Mouse (Mus musculus): Measurements from ENCODE around the gene Rnf13. TPM values are rescaled to one million over a fixed set of nuclear protein-coding genes. Genes with fewer than 3 reads are reported as not detected.
A peak's percentile ranks its signal among the peaks of the same experiment; 100 is the strongest.
"Not testable (repeated sequence)": the region's sequence is repeated elsewhere in the genome, so short reads cannot be mapped to it uniquely, and the experiment has no call there.

The Rnf13 gene
- 10 to 100 TPM; 23.3 to 28.1 TPM for total RNA-seq (2021)
- long read RNA-seq, experiment 1, transcript Rnf13-201 (10 exons, 2,678 nt): major isoform, 24 of 27 reads
- long read RNA-seq, experiment 1, partial matches to known transcripts: 0 of 27 reads
- long read RNA-seq, experiment 1, other reads (novel, unspliced or antisense): 2 of 27 reads
- long read RNA-seq, experiment 2, transcript Rnf13-201 (10 exons, 2,678 nt): major isoform, 22 of 30 reads
- long read RNA-seq, experiment 2, partial matches to known transcripts: 2 of 30 reads
- long read RNA-seq, experiment 2, other reads (novel, unspliced or antisense): 4 of 30 reads

GRCm38 (mm10) chr3:57735511-57736370, at the start of gene Rnf13:
TSS of gene Rnf13 (plus strand) at chr3:57736062.
- intact Hi-C loops (cut with DNase I; ENCODE audit: low total_unique reads): loop anchor here (5.0 kb wide), 1 partner anchor 398 kb away; no protein-coding TSS in a partner anchor

GRCm38 (mm10) chr3:57691772-57692171, 44.1 kb upstream of the Rnf13 start:
- intact Hi-C loops (cut with DNase I; ENCODE audit: low total_unique reads): no loop called here
- DNase-seq: no peak

More at GRCm38 (mm10) chr3:57735511-57736370, at the start of gene Rnf13:
- DNase-seq: peak; percentile 96

GRCm38 (mm10) chr3:57692719-57693118, 43.1 kb upstream of the Rnf13 start, which contains the start of gene Ankub1:
TSS of gene Ankub1 (minus strand) at chr3:57692799.
- no peak for DNase-seq
- intact Hi-C loops (cut with DNase I; ENCODE audit: low total_unique reads): no loop called here

- no peak for DNase-seq
- intact Hi-C loops (cut with DNase I; ENCODE audit: low total_unique reads): no loop called here
Measured at GRCm38 (mm10) chr3:57696249-57696648, 39.6 kb upstream of the Rnf13 start.

- DNase-seq: no peak
- intact Hi-C loops (cut with DNase I; ENCODE audit: low total_unique reads): no loop called here
Measured at GRCm38 (mm10) chr3:57696779-57697178, 39.1 kb upstream of the Rnf13 start.

- DNase-seq: no peak
- intact Hi-C loops (cut with DNase I; ENCODE audit: low total_unique reads): no loop called here
Measured at GRCm38 (mm10) chr3:57714151-57714550, 21.7 kb upstream of the Rnf13 start.

GRCm38 (mm10) chr3:57732206-57732915, 3.5 kb upstream of the Rnf13 start:
- intact Hi-C loops (cut with DNase I; ENCODE audit: low total_unique reads): no loop called here
- DNase-seq: no peak

GRCm38 (mm10) chr3:57736419-57737095, 695 bp downstream of the Rnf13 start:
- no peak for DNase-seq
- intact Hi-C loops (cut with DNase I; ENCODE audit: low total_unique reads): loop anchor here (5.0 kb wide), 1 partner anchor 399 kb away; no protein-coding TSS in a partner anchor

GRCm38 (mm10) chr3:57739830-57740229, 4.0 kb downstream of the Rnf13 start:
- intact Hi-C loops (cut with DNase I; ENCODE audit: low total_unique reads): loop anchor here (5.0 kb wide), 1 partner anchor 403 kb away; no protein-coding TSS in a partner anchor
- no peak for DNase-seq

GRCm38 (mm10) chr3:57748576-57749267, 12.9 kb downstream of the Rnf13 start:
- no peak for DNase-seq
- intact Hi-C loops (cut with DNase I; ENCODE audit: low total_unique reads): no loop called here

- no peak for DNase-seq
- intact Hi-C loops (cut with DNase I; ENCODE audit: low total_unique reads): no loop called here
Measured at GRCm38 (mm10) chr3:57776915-57777314, 41.1 kb downstream of the Rnf13 start.

- intact Hi-C loops (cut with DNase I; ENCODE audit: low total_unique reads): no loop called here
- no peak for DNase-seq
Measured at GRCm38 (mm10) chr3:57788472-57788871, 52.6 kb downstream of the Rnf13 start.

GRCm38 (mm10) chr3:57789005-57789962, 53.4 kb downstream of the Rnf13 start:
- DNase-seq: no peak
- intact Hi-C loops (cut with DNase I; ENCODE audit: low total_unique reads): no loop called here

- DNase-seq: no peak
- intact Hi-C loops (cut with DNase I; ENCODE audit: low total_unique reads): no loop called here
Measured at GRCm38 (mm10) chr3:57791104-57791503, 55.2 kb downstream of the Rnf13 start.

GRCm38 (mm10) chr3:57795071-57795470, 59.2 kb downstream of the Rnf13 start:
- DNase-seq; intact Hi-C loops (cut with DNase I; ENCODE audit: low total_unique reads): not testable (repeated sequence)

GRCm38 (mm10) chr3:57815447-57815846, 79.6 kb downstream of the Rnf13 start:
- no peak for DNase-seq
- intact Hi-C loops (cut with DNase I; ENCODE audit: low total_unique reads): loop anchor here (5.0 kb wide), 1 partner anchor 148 kb away; no protein-coding TSS in a partner anchor

GRCm38 (mm10) chr3:57825866-57826265, 90.0 kb downstream of the Rnf13 start:
- intact Hi-C loops (cut with DNase I; ENCODE audit: low total_unique reads): no loop called here
- no peak for DNase-seq

GRCm38 (mm10) chr3:57833585-57833984, 97.7 kb downstream of the Rnf13 start:
- intact Hi-C loops (cut with DNase I; ENCODE audit: low total_unique reads): no loop called here
- DNase-seq: no peak
